Mouse (Mus musculus) lung, postnatal 4 days (tissue): ENCODE results near the gene Sp100.

Experiments
- DNase-seq, 2 experiments: peaks; one replicate each; pipeline ENCODE4 v3.0.0; 2021

The Sp100 gene

DNA sequence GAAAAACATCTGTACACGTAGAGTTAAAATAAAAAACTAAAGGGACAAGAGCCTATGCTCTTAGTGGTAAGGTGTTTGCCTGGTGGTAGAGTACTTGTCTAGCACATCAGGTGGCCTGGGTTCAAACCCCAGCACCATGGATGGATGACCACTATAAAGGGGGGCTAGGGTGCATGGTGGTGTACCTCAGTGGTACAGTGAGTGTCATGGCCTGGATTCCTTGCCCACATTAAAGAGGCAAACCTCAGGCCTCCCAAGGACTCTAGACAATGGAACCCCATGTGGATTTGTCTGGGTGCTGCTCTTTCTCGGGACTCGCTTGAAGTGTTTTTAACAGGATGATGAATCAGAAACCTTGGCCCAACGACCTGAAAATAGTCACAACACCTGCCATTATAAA is 52.7 kb downstream of the Sp100 start:
- no peak for DNase-seq

DNA sequence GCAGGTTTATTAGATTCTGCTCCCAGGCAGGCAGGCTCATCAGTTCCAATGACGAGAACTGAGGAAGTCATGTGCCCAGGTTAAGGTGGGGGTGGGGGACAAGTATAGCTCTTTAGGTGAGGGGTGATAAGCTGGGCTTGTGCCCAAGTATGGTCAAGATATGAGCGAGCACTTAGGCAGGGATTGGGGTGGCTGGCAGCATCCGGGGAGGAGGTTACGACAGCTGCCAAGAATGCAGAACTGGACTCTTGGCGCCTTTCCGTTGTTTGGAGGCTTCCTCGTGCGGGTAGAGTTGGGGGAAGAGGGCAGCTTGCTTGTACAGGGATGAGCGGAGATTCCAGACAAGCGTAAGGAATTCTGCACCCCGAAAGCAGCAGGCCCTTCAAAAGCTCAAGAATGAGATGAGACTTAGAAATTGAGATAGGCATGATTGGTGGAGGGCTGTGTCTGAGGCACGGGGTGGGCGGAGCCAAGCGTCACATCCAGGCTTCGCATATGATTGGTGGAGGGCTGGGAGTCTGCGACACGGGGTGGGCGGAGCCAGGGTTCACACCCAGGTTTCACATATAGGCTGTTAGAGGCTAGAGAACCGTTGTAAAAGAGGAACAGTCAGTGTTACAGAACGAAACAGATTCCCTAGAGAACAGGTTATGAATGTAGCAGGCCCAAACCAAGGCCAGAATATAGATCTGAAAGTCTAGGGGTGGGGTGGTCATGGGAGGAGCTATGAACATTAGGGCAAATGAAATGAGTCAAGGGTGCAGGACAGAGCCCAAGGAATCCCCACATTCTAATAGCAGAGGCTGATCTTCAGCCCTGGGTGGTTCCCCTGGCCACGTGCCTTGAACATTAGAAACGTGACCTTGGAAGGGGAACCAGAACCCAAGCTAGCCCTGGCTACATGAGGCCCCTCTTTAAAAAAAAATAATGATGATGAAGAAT is 53.7 kb downstream of the Sp100 start:
- peak; percentile 91 to 92 for DNase-seq

DNA sequence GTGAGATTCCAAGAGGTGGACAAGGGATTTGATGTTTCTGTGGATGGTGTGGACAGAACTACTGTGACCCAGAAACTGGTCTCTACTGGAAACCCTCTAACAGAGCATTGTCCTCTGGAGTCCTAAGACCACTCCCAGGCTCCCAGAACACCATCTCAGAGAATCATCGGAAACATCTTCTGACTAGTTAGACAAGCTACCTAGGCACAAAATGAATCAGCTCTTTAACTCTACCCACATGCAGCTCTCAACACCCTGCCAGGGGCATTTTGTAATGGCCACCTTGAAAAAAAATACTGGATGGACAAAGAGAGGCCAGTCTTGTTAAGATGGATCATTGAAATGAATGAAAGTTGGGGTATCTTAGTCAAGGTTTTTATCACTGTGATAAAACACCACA is 55.8 kb downstream of the Sp100 start:
- no peak for DNase-seq

DNA sequence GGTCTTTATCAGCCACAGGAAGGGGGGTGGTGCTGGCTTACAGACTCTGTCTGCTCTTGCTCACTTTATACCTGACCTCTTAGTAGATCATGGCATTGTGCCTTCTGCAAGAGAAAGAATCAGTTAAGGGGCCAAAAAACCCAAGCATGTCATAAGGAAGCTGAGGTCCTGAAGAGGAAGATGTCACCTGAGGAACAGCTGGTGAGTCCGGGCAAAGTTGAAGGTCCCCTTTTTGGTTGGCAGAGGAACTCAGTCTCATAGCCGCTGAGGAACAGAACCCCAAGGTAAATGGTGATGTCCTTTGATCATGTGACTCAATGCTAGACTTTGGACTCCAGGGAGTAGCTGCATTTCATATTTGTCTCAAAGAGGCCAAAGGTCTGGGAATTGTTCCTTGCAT is 57.0 kb downstream of the Sp100 start:
- no peak for DNase-seq

DNA sequence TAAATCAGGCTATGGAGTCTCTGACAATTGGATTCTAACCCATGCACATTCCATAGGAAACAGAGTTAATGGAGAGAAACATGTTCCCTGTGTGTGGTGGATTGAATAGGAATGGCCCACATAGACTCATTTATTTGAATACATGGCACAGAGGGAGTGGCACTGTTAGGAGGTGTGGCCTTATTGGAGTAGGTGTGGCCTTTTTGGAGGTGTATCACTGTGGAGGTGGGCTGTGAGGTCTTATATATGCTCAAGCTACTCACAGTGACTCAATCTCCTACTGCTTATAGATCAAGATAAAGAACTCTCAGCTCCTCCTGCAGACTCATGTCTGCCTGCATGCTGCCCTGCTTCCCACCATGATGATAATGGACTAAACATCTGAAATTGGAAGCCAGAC is 64.7 kb downstream of the Sp100 start:
- no peak for DNase-seq

DNA sequence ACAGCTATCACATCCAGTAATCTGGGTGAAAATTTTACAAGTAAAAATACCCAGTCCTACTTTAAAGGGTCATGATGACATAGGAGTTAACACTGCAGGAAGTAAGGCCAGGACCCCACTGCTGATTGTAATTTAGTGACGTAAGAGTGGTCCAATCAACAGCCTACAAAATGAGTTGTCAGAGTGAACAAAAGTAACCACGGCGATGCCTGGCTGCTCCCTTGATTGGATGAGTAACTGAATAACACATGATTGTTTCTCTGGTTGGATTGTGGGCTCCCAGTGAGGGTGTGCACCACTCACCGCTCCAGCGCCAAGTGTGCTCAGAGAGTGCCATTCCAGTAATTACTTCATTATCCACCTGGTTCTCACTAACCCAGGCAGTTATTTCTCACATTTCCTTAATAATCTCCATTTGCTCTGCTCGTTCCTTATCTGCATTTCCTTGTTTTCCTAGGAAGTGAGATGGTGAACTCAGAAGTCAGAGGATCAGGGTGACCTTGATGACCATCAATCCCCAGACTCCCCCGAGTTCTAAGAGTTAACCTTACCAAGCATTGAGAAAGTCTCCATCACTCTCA is 66.7 kb downstream of the Sp100 start:
- no peak for DNase-seq

DNA sequence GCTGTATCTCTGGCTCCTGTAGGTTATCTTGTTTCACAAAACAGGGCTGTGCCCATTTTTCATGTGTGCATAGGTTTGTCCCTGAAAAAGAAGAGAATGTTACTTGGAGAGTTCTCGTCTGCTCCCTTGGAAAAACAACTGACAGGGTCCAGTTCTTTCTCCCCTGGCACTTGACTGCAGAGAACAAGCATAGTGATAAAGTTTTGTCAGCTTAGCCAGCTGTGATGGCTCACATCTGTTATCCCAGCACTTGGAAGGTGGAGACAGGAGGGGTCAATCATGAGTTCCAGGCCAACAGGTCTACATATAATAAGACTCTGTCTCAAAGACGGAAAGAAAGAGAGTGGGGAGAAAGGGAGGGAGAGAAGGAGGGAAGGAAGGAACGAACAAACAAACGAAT is 69.3 kb downstream of the Sp100 start:
- no peak for DNase-seq

DNA sequence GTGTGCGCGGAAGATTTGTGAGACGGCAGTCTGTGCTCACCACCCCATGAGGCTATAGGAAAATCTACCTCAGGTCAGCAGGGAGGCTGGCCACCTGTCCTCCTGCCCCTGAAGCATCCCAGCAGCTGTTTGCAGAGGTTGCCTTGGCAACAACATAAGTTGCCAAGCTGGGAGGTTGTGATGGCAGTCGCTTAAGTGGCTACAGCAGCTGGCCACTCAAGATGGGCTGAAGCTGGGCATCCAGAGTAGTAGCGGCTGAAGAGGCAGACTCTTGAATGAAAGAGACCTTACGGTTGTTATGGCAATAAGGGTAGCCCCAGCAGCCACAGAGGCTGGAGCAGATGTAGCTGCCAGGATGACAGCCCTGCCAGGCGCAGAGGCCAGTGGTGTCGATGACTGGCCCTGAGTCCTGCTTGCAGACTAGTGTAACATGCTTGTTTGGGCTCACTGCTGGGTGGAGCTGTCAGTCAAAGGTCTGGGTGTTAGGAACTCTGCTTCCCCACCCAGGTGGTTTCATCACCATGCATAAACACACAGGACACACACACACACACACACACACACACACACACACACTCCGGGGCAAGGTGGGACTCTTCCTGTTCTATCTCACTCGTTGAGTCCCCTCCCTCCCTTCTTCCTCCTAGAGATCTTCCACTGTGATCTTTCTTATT is 70.6 kb downstream of the Sp100 start:
- no peak for DNase-seq

DNA sequence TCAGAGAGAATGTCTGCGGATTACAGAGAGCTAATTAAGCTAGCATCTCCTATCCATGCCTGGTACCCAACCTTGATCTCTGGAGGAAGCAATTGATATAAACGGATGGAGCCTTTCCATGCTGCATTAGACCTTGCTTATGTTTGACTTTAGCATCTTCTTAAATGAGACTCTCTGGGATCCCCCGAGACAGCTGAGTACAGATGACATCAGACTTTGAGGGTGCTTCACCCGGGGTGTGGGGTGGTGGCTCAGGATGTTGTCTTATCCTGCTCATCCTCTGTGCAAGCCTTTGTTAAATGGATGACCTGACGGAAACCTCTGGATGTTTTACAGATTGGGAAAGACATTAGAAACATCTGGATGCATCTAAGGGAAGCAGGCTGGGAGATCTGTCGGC is 80.7 kb downstream of the Sp100 start:
- no peak for DNase-seq

DNA sequence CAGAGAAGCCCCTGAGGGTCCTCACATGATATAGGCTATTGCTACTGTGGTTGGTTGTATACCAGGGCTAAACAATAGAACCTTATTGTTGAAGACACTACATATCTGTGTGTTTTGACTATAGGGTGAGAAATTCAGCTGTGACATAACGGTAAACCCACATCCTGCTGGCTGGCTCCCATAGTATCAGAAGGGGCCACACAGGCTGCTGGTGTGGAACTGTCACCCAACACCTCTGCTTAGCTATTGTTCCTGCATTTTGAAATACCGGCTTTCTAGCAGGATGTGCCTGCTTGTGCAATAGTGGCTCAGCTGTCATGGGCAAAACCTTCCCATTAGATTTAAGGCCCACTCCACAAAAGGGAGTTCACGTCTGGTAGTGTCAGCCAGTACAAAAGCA is 82.8 kb downstream of the Sp100 start:
- DNase-seq = no peak

DNA sequence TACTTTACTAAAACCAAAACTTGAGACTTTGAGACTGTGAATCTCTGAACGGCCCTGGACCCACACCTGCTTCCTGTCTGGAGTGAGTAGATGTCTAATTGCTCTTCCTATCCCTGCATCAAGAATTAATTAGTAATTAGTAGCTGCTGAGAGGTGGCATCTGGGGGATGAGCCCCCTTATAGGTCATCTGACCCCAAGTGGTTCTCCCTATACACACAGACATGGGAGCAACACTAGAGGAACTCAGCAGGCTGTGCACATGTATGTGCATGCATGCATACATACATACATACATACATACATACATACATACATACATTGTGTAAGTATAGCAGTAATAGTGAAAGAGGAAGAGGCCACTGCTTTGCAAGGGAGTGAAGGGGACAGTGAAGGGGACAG is 84.7 kb downstream of the Sp100 start:
- DNase-seq = no peak

DNA sequence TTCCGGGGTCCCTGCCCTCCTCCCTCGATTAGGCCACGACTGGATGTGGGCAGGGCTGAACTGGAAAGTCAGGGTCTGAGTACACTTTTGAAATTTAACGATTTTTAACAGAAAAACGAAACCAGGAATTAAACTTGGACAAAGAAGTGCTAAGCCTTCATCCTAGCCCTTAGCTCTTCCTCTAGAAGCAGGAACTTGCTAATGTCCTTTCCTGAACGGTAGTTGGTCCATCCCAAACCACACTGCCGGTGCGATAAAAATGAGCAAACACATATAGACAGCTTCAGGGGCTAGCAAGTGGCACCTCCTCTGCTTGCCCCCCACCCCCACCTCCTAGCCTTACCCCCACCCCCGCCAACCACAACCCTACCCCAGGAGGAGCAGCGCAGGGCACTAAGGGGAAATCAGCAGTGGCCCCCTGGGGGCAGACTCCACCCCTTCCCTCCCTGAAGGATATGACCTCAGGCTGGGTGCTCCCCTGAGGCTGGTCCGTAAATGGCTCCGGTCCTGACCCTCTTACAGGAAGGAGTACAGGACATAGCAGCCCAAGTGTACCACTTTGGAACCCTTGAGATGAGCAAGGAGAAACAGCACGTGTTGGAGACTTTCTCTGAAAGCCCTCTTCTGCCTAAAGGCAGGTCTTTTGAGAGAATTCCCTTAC is 85.8 kb downstream of the Sp100 start:
- peak; percentile 66 for DNase-seq

DNA sequence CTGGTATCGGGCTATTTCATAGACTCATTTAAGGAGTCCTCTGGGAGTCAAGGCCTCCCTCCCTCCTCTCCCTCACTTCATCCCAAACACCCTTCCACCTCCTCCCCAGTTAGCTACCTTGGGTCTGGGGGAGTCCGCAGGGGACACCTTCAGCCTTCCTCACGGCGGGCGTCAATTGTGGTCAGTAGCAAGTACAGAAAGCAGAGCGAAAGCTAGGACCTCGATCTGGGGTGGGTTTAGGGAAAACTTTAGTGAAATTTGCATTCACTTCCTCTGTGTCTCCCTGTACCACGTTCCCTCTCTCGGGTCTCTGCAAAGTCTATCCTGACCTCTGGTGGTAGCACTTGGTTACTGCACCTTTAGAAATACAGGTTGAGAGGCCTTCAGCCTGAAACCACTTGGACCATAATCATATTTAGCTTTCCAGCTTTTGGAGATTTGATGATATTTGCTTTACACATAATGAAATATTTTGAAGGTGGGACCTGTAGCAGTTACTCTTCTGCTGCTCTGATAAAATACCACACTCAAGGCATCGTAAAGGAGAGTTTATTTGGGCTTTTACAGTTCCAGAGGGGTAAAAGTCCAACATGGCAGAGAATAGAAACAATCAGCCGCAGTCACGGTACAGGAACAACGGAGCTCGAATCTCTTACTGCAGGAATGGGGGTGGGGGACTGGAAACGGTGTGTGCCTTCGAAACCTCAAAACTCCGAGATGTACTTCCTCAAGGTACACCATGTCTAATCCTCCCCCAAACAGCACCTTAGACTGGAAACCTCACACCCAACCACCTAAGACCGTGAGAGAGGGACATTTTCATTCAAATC is 86.8 kb downstream of the Sp100 start:
- DNase-seq = peak in 1 of 2 experiments; percentile 83

DNA sequence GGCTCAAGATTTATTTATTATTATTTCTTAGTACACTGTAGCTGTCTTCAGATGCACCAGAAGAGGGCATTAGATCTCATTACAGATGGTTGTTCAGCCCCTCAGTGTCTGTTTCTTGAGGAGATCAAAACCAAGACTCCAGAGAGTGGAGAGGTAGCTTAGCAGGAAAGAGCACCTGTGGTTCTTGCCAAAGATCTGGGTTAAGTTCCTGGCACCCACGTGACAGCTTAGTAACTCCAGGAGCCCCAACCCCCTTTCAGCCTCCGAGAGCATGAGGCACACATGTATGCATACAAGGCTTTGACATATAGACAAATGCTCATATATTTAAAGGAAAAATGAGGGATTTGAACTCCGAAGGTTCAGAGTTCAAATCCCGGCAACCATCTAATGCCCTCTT is 89.2 kb downstream of the Sp100 start:
- no peak for DNase-seq

DNA sequence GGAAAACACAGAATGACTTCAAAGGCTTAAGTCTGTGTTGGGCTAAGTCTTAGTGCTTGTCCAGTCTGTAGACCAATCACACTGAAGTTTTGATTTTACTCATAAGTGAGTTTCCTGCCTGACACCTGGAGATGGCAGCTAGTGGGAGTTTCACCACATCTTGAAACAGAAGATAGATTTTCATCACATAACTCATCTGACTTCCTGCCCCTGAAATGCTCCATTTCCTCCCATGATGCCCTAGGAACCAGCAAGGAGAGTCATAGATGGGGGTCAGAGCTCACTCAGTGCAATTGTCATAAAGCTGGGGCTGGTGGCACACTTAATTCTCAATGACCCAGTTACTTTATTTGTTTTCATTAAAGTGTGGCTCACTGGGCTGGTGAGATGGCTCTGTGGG is 90.0 kb downstream of the Sp100 start:
- no peak for DNase-seq

DNA sequence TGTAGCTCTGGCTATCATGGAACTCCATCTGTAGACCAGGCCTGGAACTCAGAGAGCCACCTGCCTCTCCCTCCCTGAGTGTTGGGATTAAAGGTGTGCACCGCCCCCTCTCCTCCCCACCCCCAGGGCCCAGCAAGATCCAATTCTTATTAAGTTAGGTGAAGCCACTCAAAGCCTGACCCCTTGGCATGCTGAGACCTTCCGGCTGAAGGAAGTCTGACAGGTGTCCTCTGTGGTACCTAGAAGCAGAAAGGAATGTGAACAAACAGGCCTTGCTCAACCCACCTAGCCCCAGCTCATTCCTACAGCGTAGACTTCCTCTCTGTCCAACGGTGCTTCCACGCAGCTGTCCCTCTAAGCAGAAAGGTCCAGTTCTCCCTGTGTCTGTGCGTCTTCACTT is 91.1 kb downstream of the Sp100 start:
- DNase-seq = peak in 1 of 2 experiments; percentile 37

DNA sequence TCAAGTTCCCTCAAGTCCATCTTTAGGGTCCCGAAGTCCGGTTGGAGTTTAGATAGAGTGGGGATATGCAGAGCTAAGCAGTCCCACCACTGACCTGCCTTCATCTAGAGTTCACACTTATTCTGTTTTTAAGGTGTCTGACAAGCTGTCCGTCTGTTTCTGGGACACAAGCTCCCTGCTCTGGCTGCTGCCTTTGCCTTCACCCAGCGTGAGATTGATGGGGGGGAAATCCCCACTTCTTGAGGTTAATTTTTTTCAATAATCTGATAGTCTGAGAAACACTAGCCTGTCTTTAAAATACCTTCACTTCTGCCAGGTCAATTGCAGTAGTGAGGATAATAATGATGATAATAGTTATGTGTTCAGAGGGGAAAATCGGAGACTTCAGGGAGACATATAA is 92.5 kb downstream of the Sp100 start:
- DNase-seq = no peak

DNA sequence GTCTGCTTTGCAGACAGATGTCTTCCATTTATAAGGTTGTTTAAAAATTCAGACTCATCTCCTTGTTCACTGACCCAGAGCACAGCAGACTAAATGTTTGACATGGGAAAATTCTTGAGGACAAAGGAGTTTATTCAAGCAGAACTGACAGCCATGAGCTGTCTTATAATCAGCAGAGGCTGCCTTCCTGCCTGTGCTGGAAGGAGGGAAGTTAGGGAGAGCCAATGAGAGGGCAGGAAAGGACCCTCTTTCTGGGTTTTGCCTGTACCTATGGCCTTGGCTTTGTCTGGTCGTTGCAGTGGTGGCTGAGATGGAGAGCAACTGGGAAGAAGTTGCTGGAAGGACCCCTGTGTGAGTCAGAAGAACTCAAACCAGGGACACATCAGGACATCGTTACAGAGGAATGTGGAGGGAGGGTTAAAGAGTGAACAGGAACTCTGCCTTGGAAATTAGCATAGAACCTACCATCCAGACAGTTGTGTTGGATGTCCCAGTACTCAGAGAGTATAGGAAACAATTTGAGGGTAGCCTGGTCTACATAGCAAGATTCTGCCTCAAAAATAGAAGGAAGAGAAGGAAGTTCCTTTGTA is 93.2 kb downstream of the Sp100 start:
- no peak for DNase-seq

DNA sequence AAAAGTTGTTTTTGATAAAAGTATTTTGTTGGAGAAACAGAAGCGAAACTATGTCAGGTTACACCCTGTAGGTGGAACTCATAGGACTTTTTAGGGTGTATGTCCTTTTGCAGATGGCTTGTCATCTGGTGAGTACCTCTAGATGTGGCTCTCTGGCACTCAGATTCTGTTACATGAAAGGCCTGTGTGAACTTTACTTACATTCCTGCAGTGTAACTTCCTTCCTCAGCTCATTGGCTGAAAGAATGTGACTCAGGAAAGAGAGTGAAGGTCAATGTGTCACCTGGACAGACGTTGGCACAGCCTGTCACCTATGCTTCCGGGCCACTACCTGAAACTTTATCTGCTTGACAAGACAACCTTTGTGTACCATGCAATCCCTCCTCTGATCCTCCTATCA is 94.8 kb downstream of the Sp100 start:
- no peak for DNase-seq

DNA sequence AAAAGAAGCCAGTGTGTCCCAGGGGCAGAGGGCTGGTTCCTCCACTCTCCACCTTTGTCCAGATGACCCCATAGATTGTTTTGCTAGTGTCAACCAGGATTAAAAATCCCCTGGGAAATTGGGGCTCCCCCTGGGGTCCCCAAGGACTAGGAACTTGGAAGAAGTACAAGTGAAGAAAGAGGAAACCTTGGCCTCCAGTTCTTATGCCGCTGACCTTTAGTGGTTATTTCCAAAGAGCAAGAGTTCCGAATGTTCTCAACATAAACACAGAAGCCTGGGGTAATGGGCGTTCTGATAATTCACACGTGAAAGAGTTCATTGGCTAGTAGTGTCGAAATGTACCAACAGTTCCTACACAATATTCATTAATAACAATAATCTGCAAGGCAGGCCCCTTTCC is 96.7 kb downstream of the Sp100 start:
- DNase-seq = no peak

DNA sequence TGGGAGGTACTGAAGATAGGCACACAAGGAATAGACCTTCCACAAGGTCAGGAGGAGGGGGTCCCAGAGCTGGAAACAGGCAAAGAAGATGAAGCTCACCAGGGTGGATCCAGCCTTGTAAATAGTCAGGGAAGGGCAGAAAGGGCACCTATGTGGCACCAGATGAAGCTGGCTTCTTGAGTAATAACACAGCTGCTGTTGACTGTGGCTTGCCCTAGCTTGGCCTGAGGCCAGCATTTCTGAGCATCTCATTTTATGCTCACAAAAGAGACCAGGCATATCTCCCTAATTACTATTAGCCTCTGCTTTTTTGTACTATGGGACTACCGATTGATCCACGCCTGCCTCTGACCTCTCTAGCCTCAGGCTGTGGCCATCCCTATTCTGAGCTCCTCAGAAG is 100.0 kb downstream of the Sp100 start:
- DNase-seq = no peak

DNA sequence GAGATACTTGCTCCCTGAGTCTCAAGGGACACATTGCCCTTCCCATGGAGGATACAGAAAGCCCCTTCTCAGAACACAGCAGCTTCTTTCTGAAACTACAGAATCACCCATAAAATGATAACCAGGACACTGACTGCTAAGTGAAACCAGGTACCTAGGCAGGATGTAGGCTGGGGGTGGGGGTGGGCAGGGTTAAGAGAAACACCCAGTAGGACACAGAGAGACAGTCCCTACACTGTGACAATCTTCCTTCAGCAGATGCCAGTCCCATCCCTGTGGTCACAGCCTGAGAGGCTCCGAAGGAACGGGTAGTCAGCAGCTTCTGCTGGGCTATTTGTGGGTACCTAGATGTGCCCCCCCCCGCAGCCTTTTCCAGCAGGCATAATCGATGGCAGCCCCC is 100.9 kb downstream of the Sp100 start:
- no peak for DNase-seq
